ENCODE assay signal across 25 mouse cellular contexts in the genomic region with DNA sequence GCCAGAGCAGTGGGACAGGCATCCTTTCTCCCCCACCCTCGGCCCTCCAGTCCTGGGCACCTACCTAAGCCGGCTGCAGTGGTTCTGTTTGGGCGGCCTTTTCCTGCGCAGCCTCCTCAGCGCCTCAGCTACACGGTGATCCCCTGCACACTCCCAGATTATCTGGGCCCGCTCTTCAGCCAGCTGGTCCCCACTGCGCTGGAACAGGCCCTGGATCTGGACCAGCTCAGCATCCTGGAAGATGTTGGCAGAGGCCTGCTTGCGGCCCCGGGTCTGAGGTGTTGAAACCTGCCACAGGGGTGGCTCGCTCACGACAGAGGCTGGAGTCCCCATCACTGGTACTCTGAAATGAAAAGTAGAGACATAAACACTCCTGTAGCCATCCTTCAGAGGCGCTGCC. TPM values are rescaled to one million over a fixed set of nuclear protein-coding genes. Genes with fewer than 3 reads are reported as not detected.
A peak's percentile ranks its signal among the peaks of the same experiment; 100 is the strongest.
DNase-seq lines count a peak whose midpoint lies in the region; ATAC-seq and TF ChIP-seq lines count a peak whose summit lies in the region.
"Had no signal": no experiment of that assay in that cellular context is flagged by ENCODE, and none has a peak within 500 bp of the region (broad histone marks: within the 10 kb centered on the region; RNA-seq: fewer than 3 reads in every experiment).

No protein-coding gene starts in this region.

- in situ Hi-C loops in ES-E14 (cut with MboI; ENCODE audit: low sequenced_read_pairs in 2 of 2, unreplicated experiment in 2 of 2) = no loop called here

- ATAC-seq in erythroblast, adult 5-6 weeks (replicated peaks; ENCODE audit: low FRiP score, poor library complexity, severe bottlenecking) = no peak
- ATAC-seq: forebrain, embryonic 16.5 days had no signal

- intact Hi-C loops in left cerebral cortex, postnatal 36 days (cut with DNase I) = no loop called here
- intact Hi-C loops in left cerebral cortex, postnatal 14 days (cut with DNase I) = no loop called here

- H3K36me3 ChIP-seq in ES-E14 (ENCODE audit: control insufficient read depth, insufficient read depth, low read length, poor library complexity, severe bottlenecking) = peaks cover 43% of the 10 kb centered on the region

- H3K9me3 ChIP-seq in ES-E14 (ENCODE audit: control insufficient read depth, insufficient read depth, low read depth, low read length) = no peaks in the 10 kb centered on the region
- H3K9me3 ChIP-seq: embryonic facial prominence, embryonic 12.5 days; heart, embryonic 13.5 days; limb, embryonic 15.5 days; midbrain, embryonic 12.5 days; neural tube, embryonic 12.5 days; stomach, embryonic 15.5 days had no signal

- no peak overlapping the region for H3K27ac ChIP-seq in ES-E14 (ENCODE audit: insufficient read depth, low read depth, low read length, poor library complexity, severe bottlenecking)
- H3K27ac ChIP-seq: embryonic facial prominence, embryonic 12.5 days; heart, embryonic 13.5 days; kidney, postnatal 0 days; limb, embryonic 15.5 days; liver, embryonic 14.5 days; midbrain, embryonic 12.5 days; neural tube, embryonic 12.5 days; stomach, embryonic 15.5 days had no signal

- H3K4me1 ChIP-seq in ES-E14 (ENCODE audit: control insufficient read depth in 2 of 2, insufficient read depth in 2 of 2, low read length in 2 of 2, poor library complexity in 1 of 2) = peaks cover 14 to 15% of the 10 kb centered on the region in 2 experiments

- peak; percentile 29 for DNase-seq in cerebellum, adult 9-10 months
- DNase-seq in cerebellum, adult 8-10 months = no peak
- DNase-seq in left cerebral cortex, postnatal 36 days (ENCODE audit: low spot score in 2 of 2) = peak; percentile 26 to 50
- DNase-seq in left cerebral cortex, postnatal 14 days (ENCODE audit: low spot score in 2 of 2) = no peak
- DNase-seq in ES-E14 (ENCODE audit: low read depth, low spot score) = no peak
- peak; percentile 38 to 54 for DNase-seq in cerebellum, postnatal 25 days
- DNase-seq: adrenal gland, postnatal 10 days; gastrocnemius, postnatal 14 days; heart, adult 18-20 months; heart, postnatal 14 days; kidney, adult 2 months; lung, embryonic 14.5 days; right cerebral cortex, postnatal 25 days; thymus, postnatal 25 days had no signal

- peak overlapping the region in 1 of 2 experiments; percentile 26; a peak in 1 of 4 replicates for H3K4me3 ChIP-seq in ES-E14 (ENCODE audit: insufficient read depth in 1 of 2, low read depth in 1 of 2, low read length in 2 of 2, poor library complexity in 1 of 2, severe bottlenecking in 1 of 2)
- H3K4me3 ChIP-seq: embryonic facial prominence, embryonic 12.5 days; erythroblast, embryonic 14.5 days; heart, embryonic 13.5 days; limb, embryonic 15.5 days; midbrain, embryonic 12.5 days; neural tube, embryonic 12.5 days; stomach, embryonic 15.5 days had no signal

- H3K9ac ChIP-seq in ES-E14 (ENCODE audit: insufficient read depth, low read depth, low read length, poor library complexity, severe bottlenecking) = peak overlapping the region; percentile 23; the same call in 1 of the 2 replicates
- H3K9ac ChIP-seq: embryonic facial prominence, embryonic 12.5 days; limb, embryonic 15.5 days; liver, embryonic 14.5 days; lung, embryonic 14.5 days; midbrain, embryonic 12.5 days; neural tube, embryonic 12.5 days; stomach, embryonic 15.5 days had no signal

TF ChIP-seq in ES-E14, 5 proteins besides CTCF, POLR2A, EP300 and RAD21:
- TF ChIP-seq HCFC1 (IDR thresholded peaks at IDR 0.05; ENCODE audit: borderline replicate concordance, insufficient read depth, low read length) (no peak), CHD2 (IDR thresholded peaks at IDR 0.05; ENCODE audit: low read depth, low read length) (no peak), MAFK (IDR thresholded peaks at IDR 0.05; ENCODE audit: insufficient read depth, low read depth, low read length) (no peak), ZNF384 (IDR thresholded peaks at IDR 0.05; ENCODE audit: low read depth, low read length) (no peak), ZC3H11A (IDR thresholded peaks at IDR 0.05; ENCODE audit: borderline replicate concordance, low read depth, low read length) (no peak)

RNA-seq across cellular contexts. Expression of a gene that starts 4.2 kb away (rescaled TPM):
- 10 to 100 TPM; 29.3 to 40.2 TPM for total RNA-seq in left cerebral cortex, postnatal 36 days (2021)
- total RNA-seq in left cerebral cortex, postnatal 14 days (2021) = 10 to 100 TPM; 28.8 to 29.0 TPM
- 98.8 and 99.2 TPM in 2 replicates for total RNA-seq in ES-E14 (2012; rRNA removed)
- 5.2 TPM in 1 of 2 replicates, not detected in the other for total RNA-seq in erythroblast, adult 5-6 weeks (2015; ENCODE audit: low replicate concordance)
- total RNA-seq in erythroblast, adult 5-6 weeks (2017; ENCODE audit: low replicate concordance) = 0.34 TPM in 1 of 2 replicates, not detected in the other

RNA-seq across cellular contexts. Expression of a gene that starts 22.5 kb away (rescaled TPM):
- total RNA-seq in left cerebral cortex, postnatal 36 days (2021) = 1 to 10 TPM; 9.5 to 9.8 TPM
- 10 to 100 TPM; 10.3 to 11.1 TPM for total RNA-seq in left cerebral cortex, postnatal 14 days (2021)
- 39.8 and 56.3 TPM in 2 replicates for total RNA-seq in ES-E14 (2012; rRNA removed)
- 3.8 and 5.9 TPM in 2 replicates for total RNA-seq in erythroblast, adult 5-6 weeks (2015; ENCODE audit: low replicate concordance)
- total RNA-seq in erythroblast, adult 5-6 weeks (2017; ENCODE audit: low replicate concordance) = 3.2 and 5.3 TPM in 2 replicates

RNA-seq across cellular contexts. Expression of a gene that starts 34.4 kb away (rescaled TPM):
- 10 to 100 TPM; 63.6 to 72.2 TPM for total RNA-seq in left cerebral cortex, postnatal 36 days (2021)
- 10 to 100 TPM; 52.3 to 54.5 TPM for total RNA-seq in left cerebral cortex, postnatal 14 days (2021)
- 23.2 and 23.4 TPM in 2 replicates for total RNA-seq in ES-E14 (2012; rRNA removed)
- 4.0 TPM in 2 replicates for total RNA-seq in erythroblast, adult 5-6 weeks (2015; ENCODE audit: low replicate concordance)
- 3.4 and 6.6 TPM in 2 replicates for total RNA-seq in erythroblast, adult 5-6 weeks (2017; ENCODE audit: low replicate concordance)

RNA-seq across cellular contexts. Expression of a gene that starts 38.5 kb away (rescaled TPM):
- total RNA-seq in left cerebral cortex, postnatal 36 days (2021) = 10 to 100 TPM; 67.8 to 75.3 TPM
- total RNA-seq in left cerebral cortex, postnatal 14 days (2021) = 10 to 100 TPM; 65.3 to 66.9 TPM
- total RNA-seq in ES-E14 (2012; rRNA removed) = 2.9 and 3.1 TPM in 2 replicates
- not detected in 2 replicates for total RNA-seq in erythroblast, adult 5-6 weeks (2015; ENCODE audit: low replicate concordance)
- not detected in 2 replicates for total RNA-seq in erythroblast, adult 5-6 weeks (2017; ENCODE audit: low replicate concordance)

RNA-seq across cellular contexts. Expression of a gene that starts 39.1 kb away (rescaled TPM):
- total RNA-seq in left cerebral cortex, postnatal 36 days (2021) = 10 to 100 TPM; 78.8 to 94.5 TPM
- total RNA-seq in left cerebral cortex, postnatal 14 days (2021) = 10 to 100 TPM; 93.8 to 94.6 TPM
- total RNA-seq in ES-E14 (2012; rRNA removed) = 45.9 and 78.1 TPM in 2 replicates
- total RNA-seq in erythroblast, adult 5-6 weeks (2015; ENCODE audit: low replicate concordance) = 3.8 and 8.1 TPM in 2 replicates
- total RNA-seq in erythroblast, adult 5-6 weeks (2017; ENCODE audit: low replicate concordance) = 12.0 and 22.6 TPM in 2 replicates

Comparison
In these comparisons a context has a peak if more than half of its experiments do, and no peak if none do; other contexts are left out.
1. DNase-seq: peak in cerebellum, adult 9-10 months (single experiment), left cerebral cortex, postnatal 36 days (2 of 2) and cerebellum, postnatal 25 days (2 of 2); none in cerebellum, adult 8-10 months (single experiment), left cerebral cortex, postnatal 14 days (0 of 2) and ES-E14 (single experiment).
2. RNA of a gene that starts 4.2 kb away (total RNA-seq): 98.8 to 99.2 TPM in ES-E14, 29.3 to 40.2 TPM in left cerebral cortex, postnatal 36 days and 28.8 to 29.0 TPM in left cerebral cortex, postnatal 14 days; 0.34 to 5.2 TPM in erythroblast, adult 5-6 weeks; every median in the first group is over 4 times any median in the second.